Mouse (Mus musculus) kidney, embryonic 15.5 days (tissue): Measurements from ENCODE around the gene Akt1. TPM values are rescaled to one million over a fixed set of nuclear protein-coding genes. Genes with fewer than 3 reads are reported as not detected.
A peak's percentile ranks its signal among the peaks of the same experiment; 100 is the strongest.

Experiments used
- ATAC-seq: fragments of 200-750 bp; cut with Nextera tagmentation; replicated peaks from 2 replicates; pipeline ENCODE4 v1.8.0; 2017; ENCODE audit warnings: moderate TSS enrichment; ENCODE audit not compliant: low FRiP score
- H3K27ac ChIP-seq: fragments of 300-500 bp; sonication (generic); 2 replicates; pipeline ENCODE4 v1.5.1; 2015; ENCODE audit warnings: mild to moderate bottlenecking, inconsistent platforms
- H3K27me3 ChIP-seq: fragments of 300-500 bp; sonication (generic); 2 replicates; pipeline ENCODE4 v1.6.1; 2015; ENCODE audit warnings: inconsistent platforms
- H3K36me3 ChIP-seq: fragments of 300-500 bp; sonication (generic); 2 replicates; pipeline ENCODE4 v1.6.1; 2015; ENCODE audit warnings: inconsistent platforms
- H3K4me1 ChIP-seq: fragments of 300-500 bp; sonication (generic); 2 replicates; pipeline ENCODE4 v1.6.1; 2015; ENCODE audit warnings: inconsistent platforms
- H3K4me2 ChIP-seq: fragments of 300-500 bp; sonication (generic); 2 replicates; pipeline ENCODE4 v1.6.1; 2015; ENCODE audit warnings: moderate library complexity, mild to moderate bottlenecking, inconsistent platforms
- H3K4me3 ChIP-seq: fragments of 300-500 bp; sonication (generic); replicated peaks from 2 replicates; pipeline ENCODE4 v1.5.1; 2015; ENCODE audit warnings: mild to moderate bottlenecking, inconsistent platforms
- H3K9ac ChIP-seq: fragments of 300-500 bp; sonication (generic); 2 replicates; pipeline ENCODE4 v1.6.1; 2015; ENCODE audit warnings: mild to moderate bottlenecking, inconsistent platforms
- H3K9me3 ChIP-seq: fragments of 300-500 bp; sonication (generic); replicated peaks from 2 replicates; pipeline ENCODE4 v1.6.1; 2016; ENCODE audit warnings: inconsistent platforms
- WGBS: fragments of 180-500 bp; shearing (Covaris S2); methylation state at CpG from one replicate; pipeline ENCODE4 v1.1.7; 2015; ENCODE audit warnings: mixed read lengths; 5-methylcytosine and 5-hydroxymethylcytosine counted together
- polyA plus RNA-seq: library from polyadenylated mRNA; unstranded; fragments of >200 nt; fragmentation: Nextera tagmentation; extraction: Ambion mirVana; gene quantifications from 2 replicates; pipeline ENCODE4 v1.2.1, GENCODE M21; 2015

Akt1 gene
- polyA plus RNA-seq, 1 experiment from 2014 or later, result 53.7 TPM

DNA sequence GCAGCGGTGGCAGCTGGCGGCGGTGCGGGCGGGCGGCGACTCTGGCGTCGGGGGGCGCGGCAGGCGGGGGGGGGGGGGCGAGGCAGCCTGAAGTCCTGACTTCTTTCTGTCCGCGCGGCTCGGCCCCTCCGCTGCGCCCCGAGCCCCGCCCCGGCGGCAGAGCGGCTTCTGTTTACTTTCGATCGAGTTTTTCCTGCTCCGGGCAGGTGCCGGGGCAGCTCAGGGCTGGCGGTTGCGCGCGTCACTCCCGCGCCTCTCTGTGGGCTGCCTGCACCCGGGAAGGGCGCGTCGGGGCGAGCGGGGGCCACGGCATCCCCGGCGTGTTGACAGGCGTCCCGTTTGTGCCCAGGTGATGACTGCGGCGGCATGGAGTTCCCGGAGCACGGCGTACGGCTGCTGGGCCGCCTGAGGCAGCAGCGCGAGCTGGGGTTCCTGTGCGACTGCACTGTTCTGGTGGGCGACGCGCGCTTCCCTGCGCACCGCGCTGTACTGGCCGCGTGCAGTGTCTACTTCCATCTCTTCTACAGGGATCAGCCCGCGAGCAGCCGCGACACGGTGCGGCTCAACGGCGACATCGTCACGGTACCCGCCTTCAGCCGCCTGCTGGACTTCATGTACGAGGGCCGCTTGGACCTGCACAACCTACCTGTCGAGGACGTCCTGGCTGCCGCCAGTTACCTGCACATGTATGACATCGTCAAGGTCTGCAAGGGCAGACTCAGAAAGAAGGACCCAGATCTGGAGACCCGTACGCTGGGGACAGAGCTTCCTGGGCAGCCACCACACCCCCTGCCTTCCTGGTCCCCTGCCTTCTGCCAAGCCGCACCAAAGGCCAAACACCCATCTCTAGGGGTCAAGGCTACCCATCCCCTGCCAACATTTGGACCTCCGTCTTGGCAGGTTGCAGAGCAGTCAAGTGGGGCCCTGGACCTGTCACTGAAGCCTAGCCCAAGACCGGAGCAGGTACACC lies 4.6 kb upstream of the Akt1 start:
- peak overlapping the region; percentile 96 for H3K4me2 ChIP-seq
- no peaks in the 10 kb centered on the region for H3K36me3 ChIP-seq
- no peaks in the 10 kb centered on the region for H3K9me3 ChIP-seq
- peak; percentile 10 for ATAC-seq
- 4% methylated on average over 81 of the region's 87 CpGs for WGBS
- H3K27ac ChIP-seq, result peak overlapping the region; percentile 66; the same call in 1 of the 2 replicates
- H3K9ac ChIP-seq, result peak overlapping the region; percentile 62
- H3K4me3 ChIP-seq, result peak overlapping the region; percentile 71
- peaks cover 31% of the 10 kb centered on the region for H3K27me3 ChIP-seq
- peaks cover 46% of the 10 kb centered on the region for H3K4me1 ChIP-seq

DNA sequence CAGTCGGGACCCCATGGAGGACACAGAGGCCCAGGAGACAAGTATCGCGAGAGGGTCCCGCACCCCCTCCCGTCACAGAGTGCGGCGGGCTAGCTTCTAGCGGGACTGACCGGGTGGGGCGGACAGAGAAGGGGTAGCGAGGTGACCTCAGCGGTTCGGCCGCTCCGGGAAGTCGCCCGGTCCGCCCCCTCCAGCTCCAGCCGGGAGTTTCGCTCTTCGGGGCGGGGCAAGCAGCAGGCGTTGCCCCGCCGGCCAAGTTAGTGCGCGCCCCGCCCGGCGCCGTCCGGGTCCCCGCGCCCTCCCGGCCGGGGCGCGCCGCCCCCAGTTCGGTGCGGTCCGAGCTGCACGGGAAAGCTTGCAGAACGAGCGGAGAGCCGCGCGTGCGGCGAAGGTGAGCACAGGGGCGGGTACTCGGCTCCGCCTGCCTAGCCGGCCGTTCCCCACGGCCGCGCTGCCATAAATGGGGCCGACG lies 3.9 kb upstream of the Akt1 start, which contains the start of gene Zbtb42:
TSS of gene Zbtb42 (plus strand) at position 274 of the 472 bp plus-strand sequence.
- under 1% methylated on average over 60 of the region's 60 CpGs for WGBS
- Histone ChIP-seq H3K4me1 (peaks cover 47% of the 10 kb centered on the region), H3K27ac (peak within 1 kb of the TSS; percentile 66), H3K4me2 (peak within 1 kb of the TSS; percentile 96), H3K4me3 (peak within 1 kb of the TSS; percentile 71), H3K27me3 (peaks cover 31% of the 10 kb centered on the region), H3K9me3 (no peaks in the 10 kb centered on the region), H3K36me3 (no peaks in the 10 kb centered on the region), H3K9ac (peak within 1 kb of the TSS; percentile 62)
- ATAC-seq, result peak; percentile 33

- H3K9me3 ChIP-seq, result no peaks in the 10 kb centered on the region
- peak; percentile 4; the same call in 1 of the 2 replicates for ATAC-seq
- peak overlapping the region; percentile 66 for H3K27ac ChIP-seq
- peaks cover 49% of the 10 kb centered on the region for H3K4me1 ChIP-seq
- peak overlapping the region; percentile 71 for H3K4me3 ChIP-seq
- peak overlapping the region; percentile 96 for H3K4me2 ChIP-seq
- no peaks in the 10 kb centered on the region for H3K36me3 ChIP-seq
- peaks cover 31% of the 10 kb centered on the region for H3K27me3 ChIP-seq
- H3K9ac ChIP-seq, result peak overlapping the region; percentile 62
- 14% methylated on average over 19 of the region's 19 CpGs for WGBS
Measured at GRCm38 (mm10) chr12:112677943-112678554, 3.4 kb upstream of the Akt1 start.

DNA sequence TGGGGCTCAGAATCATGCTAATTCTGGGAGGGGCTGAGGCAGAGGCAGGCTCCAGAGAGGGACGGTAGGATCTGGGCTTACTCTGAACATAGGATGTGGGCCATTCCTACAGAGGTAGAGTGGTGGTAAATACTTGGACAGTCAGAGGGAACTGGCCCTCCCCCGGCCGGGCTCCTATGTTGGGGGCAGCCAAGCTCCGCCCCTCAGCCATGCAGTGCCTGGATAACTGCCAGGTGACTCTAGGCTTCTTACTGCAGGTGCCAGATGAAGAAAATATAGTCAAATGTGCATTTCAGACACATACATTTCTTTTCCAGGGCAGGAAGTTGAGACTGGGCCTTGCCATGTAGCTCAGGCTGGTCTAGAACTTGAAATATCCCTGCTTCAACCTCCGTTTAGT lies 2.4 kb upstream of the Akt1 start:
- Histone ChIP-seq H3K4me3 (no peak overlapping the region), H3K9me3 (no peaks in the 10 kb centered on the region), H3K4me2 (no peak overlapping the region), H3K36me3 (no peaks in the 10 kb centered on the region), H3K27me3 (peaks cover 31% of the 10 kb centered on the region), H3K9ac (no peak overlapping the region), H3K27ac (no peak overlapping the region), H3K4me1 (peaks cover 59% of the 10 kb centered on the region)
- no peak for ATAC-seq
- 58% methylated on average over 5 of the region's 5 CpGs for WGBS

DNA sequence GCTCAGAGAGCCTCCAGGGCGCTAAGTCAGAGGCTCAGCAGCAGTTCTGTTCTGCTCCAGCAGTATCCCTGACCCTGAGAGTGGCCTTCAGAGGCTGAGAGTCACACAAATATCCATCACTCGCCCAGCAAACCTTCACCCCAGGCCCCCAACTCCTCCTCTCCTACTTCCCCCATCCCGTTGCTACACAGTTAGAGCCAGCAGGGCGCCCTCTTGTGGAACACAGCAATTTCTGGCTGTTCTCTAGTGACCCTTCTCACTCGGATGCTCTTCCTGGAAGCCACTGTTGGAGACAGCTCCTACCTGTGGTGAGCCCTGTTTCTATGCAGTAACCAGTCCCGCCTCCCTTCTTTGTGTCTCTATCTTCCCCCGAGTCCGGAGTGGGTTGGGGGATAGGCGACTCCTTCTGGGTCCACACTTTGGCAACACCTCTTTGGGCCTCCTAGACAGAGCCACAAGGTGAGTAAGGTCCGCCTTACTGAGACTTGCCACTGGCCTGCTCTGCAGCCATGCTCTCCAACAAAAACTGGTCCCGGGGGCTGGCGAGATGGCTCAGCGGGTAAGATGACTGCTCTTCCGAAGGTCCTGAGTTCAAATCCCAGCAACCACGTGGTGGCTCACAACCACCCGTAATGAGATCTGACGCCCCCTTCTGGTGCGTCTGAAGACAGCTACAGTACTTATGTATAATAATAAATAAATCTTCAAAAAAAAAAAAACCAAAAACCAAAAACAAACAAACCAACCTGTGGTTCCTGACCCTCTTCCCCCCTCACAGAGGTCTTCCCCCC lies 756 bp upstream of the Akt1 start:
- peaks cover 8% of the 10 kb centered on the region for H3K36me3 ChIP-seq
- H3K4me3 ChIP-seq, result peak overlapping the region; percentile 98
- H3K27me3 ChIP-seq, result peaks cover 18% of the 10 kb centered on the region
- peak; percentile 26 for ATAC-seq
- peak overlapping the region; percentile 89 for H3K4me2 ChIP-seq
- peak overlapping the region; percentile 99; the same call in 1 of the 2 replicates for H3K9ac ChIP-seq
- H3K27ac ChIP-seq, result peak overlapping the region; percentile 98
- WGBS, result 19% methylated on average over 18 of the region's 18 CpGs
- H3K4me1 ChIP-seq, result peaks cover 75% of the 10 kb centered on the region
- H3K9me3 ChIP-seq, result no peaks in the 10 kb centered on the region

- peaks cover 26% of the 10 kb centered on the region for H3K36me3 ChIP-seq
- peak overlapping the region; percentile 98 for H3K27ac ChIP-seq
- no peaks in the 10 kb centered on the region for H3K9me3 ChIP-seq
- under 1% methylated on average over 40 of the region's 68 CpGs for WGBS
- H3K4me3 ChIP-seq, result peak overlapping the region; percentile 98
- H3K4me2 ChIP-seq, result peak overlapping the region; percentile 89
- ATAC-seq, result peak; percentile 7; the same call in 1 of the 2 replicates
- peak overlapping the region; percentile 99 for H3K9ac ChIP-seq
- H3K4me1 ChIP-seq, result peaks cover 81% of the 10 kb centered on the region
- peaks cover 4% of the 10 kb centered on the region; the same call in 1 of the 2 replicates for H3K27me3 ChIP-seq
Measured at GRCm38 (mm10) chr12:112673576-112674091, 1.1 kb downstream of the Akt1 start.

DNA sequence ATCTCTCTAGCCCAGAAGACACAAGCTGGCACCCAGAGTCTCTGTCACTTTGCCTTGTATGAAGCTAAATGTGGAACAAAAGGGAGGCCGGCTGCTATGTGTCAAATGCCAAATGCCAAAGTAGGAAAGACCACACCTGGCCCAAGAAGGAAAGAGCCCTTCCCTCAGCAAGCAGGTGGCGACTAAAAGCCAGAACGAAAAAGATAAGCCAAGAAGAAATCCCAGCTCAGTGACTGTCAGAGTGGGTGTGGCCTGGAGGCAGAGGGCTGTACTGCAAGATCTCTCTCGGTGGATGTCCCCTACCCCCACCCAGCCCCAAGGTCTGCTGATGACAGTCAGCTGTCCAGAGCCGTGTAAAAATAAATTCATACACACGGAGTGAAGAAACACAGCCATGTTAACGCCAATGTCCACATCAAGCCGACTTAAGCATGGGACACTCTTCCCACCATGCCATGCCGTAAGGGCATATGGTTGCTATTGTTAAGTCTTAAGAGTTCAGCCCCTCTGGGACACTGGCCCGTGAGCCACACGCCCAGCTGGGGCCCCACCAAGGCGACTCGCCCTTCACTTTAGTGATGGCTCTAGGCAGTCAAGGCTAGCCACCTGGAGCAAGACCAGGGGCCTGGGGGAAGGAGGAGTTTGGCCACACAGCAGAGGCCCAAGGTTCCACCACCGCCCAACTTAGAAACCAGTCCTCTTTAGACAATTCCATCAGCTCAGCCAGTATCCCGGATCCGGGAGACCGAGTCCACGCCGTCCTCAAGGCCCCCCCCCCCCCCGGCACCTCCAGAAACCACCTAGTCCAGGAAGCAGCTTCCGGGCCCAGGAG lies 1.7 kb downstream of the Akt1 start:
- peak overlapping the region; percentile 89 for H3K4me2 ChIP-seq
- H3K36me3 ChIP-seq, result peaks cover 32% of the 10 kb centered on the region
- peak overlapping the region; percentile 98 for H3K27ac ChIP-seq
- ATAC-seq, result no peak
- H3K4me1 ChIP-seq, result peaks cover 81% of the 10 kb centered on the region
- WGBS, result 3% methylated on average over 21 of the region's 21 CpGs
- H3K9ac ChIP-seq, result peak overlapping the region; percentile 99
- H3K4me3 ChIP-seq, result peak overlapping the region; percentile 98
- H3K9me3 ChIP-seq, result no peaks in the 10 kb centered on the region
- H3K27me3 ChIP-seq, result peaks cover 4% of the 10 kb centered on the region; the same call in 1 of the 2 replicates

DNA sequence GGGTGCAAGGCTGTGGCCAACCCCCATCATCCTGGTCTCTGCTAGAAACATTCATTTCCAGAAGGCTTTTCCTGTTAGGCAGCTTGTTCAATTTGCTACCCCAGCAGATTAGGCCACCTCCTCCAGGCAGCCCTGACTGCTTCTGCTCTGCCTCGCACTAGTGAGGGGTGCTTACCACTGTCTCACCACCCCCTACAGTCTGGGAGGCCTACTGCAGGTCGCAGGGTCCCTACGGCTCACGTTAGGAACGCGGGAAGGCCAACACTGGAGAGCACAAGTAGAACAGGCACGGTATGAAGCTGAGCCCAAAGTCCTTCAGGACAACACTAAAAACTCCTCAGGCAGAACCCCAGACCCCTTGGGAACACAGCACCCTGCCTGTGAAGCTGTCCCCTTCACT lies 2.8 kb downstream of the Akt1 start:
- 78% methylated on average over 7 of the region's 7 CpGs for WGBS

GRCm38 (mm10) chr12:112670718-112671393 lies 3.8 kb downstream of the Akt1 start:
- Histone ChIP-seq H3K36me3 (peaks cover 53% of the 10 kb centered on the region), H3K4me1 (peaks cover 90% of the 10 kb centered on the region)
- 32% methylated on average over 9 of the region's 9 CpGs for WGBS

More for the DNA sequence above, 2.8 kb downstream of the Akt1 start:
- Histone ChIP-seq H3K36me3 (peaks cover 43% of the 10 kb centered on the region), H3K9ac (0 out of 2 replicates have a peak overlapping the region, but pooled peaks have one; percentile 22), H3K27me3 (no peaks in the 10 kb centered on the region), H3K4me1 (peaks cover 81% of the 10 kb centered on the region), H3K27ac (0 out of 2 replicates have a peak overlapping the region, but pooled peaks have one; percentile 23), H3K4me3 (peak overlapping the region; percentile 98), H3K4me2 (peak overlapping the region; percentile 89), H3K9me3 (no peaks in the 10 kb centered on the region)
- no peak for ATAC-seq

More at GRCm38 (mm10) chr12:112670718-112671393, 3.8 kb downstream of the Akt1 start:
- Histone ChIP-seq H3K9me3 (no peaks in the 10 kb centered on the region), H3K9ac (peak overlapping the region; percentile 22; the same call in 1 of the 2 replicates), H3K4me3 (peak overlapping the region; percentile 98; the same call in 1 of the 2 replicates), H3K27me3 (no peaks in the 10 kb centered on the region), H3K4me2 (peak overlapping the region; percentile 89), H3K27ac (peak overlapping the region; percentile 23)
- ATAC-seq, result no peak
